Mouse (Mus musculus) megakaryocyte, embryonic 14.5 days (primary cell): Measurements from ENCODE around the gene Spon1. TPM values are rescaled to one million over a fixed set of nuclear protein-coding genes. Genes with fewer than 3 reads are reported as not detected.
A peak's percentile ranks its signal among the peaks of the same experiment; 100 is the strongest.

ENCODE experiments used
- H3K27me3 ChIP-seq: replicated peaks from 2 replicates; pipeline ENCODE3; 2012; ENCODE audit warnings: inconsistent platforms
- H3K36me3 ChIP-seq: replicated peaks from 2 replicates; pipeline ENCODE3; 2012; ENCODE audit warnings: low read length, inconsistent platforms, mixed read lengths
- H3K4me1 ChIP-seq: 2 replicates; pipeline ENCODE4 v1.6.1; 2012; ENCODE audit warnings: inconsistent platforms
- H3K4me3 ChIP-seq: replicated peaks from 2 replicates; pipeline ENCODE3; 2012; ENCODE audit warnings: moderate library complexity, mild to moderate bottlenecking, inconsistent platforms
- H3K9me3 ChIP-seq: 2 replicates; pipeline ENCODE4 v1.6.1; 2012; ENCODE audit warnings: inconsistent platforms
- FLI1 ChIP-seq: IDR thresholded peaks from 2 replicates; pipeline ENCODE4 v1.6.1; 2012; ENCODE audit warnings: low read length, inconsistent platforms, mixed read lengths
- GATA1 ChIP-seq: IDR thresholded peaks from 3 replicates; pipeline ENCODE4 v1.6.1; 2012; ENCODE audit warnings: mixed read lengths, low read length, inconsistent platforms, borderline replicate concordance
- polyA plus RNA-seq: library from polyadenylated mRNA; stranded (reverse); fragments of >175 nt; gene quantifications from 2 replicates; pipeline ENCODE4 v1.2.3, GENCODE M21; 2012; ENCODE audit warnings: low replicate concordance; ENCODE audit not compliant: insufficient read depth

Spon1 gene
- polyA plus RNA-seq, 1 experiment, result not detected

- Histone ChIP-seq H3K9me3 (peaks cover 16% of the 10 kb centered on the region; the same call in 1 of the 2 replicates), H3K4me3 (no peak overlapping the region), H3K36me3 (no peaks in the 10 kb centered on the region), H3K4me1 (no peaks in the 10 kb centered on the region), H3K27me3 (no peaks in the 10 kb centered on the region)
- no peak for TF ChIP-seq FLI1
- no peak for TF ChIP-seq GATA1
Observed at GRCm38 (mm10) chr7:113814101-113814779, 48.4 kb downstream of the Spon1 start.

- H3K4me1 ChIP-seq, result no peaks in the 10 kb centered on the region
- TF ChIP-seq FLI1 (no peak), GATA1 (no peak)
- H3K36me3 ChIP-seq, result no peaks in the 10 kb centered on the region
- peaks cover 16% of the 10 kb centered on the region; the same call in 1 of the 2 replicates for H3K9me3 ChIP-seq
- H3K27me3 ChIP-seq, result no peaks in the 10 kb centered on the region
- no peak overlapping the region for H3K4me3 ChIP-seq
Observed at GRCm38 (mm10) chr7:113815726-113816125, 49.9 kb downstream of the Spon1 start.

GRCm38 (mm10) chr7:113816827-113817334, 51.1 kb downstream of the Spon1 start:
- Histone ChIP-seq H3K4me1 (no peaks in the 10 kb centered on the region), H3K36me3 (no peaks in the 10 kb centered on the region), H3K4me3 (no peak overlapping the region), H3K27me3 (no peaks in the 10 kb centered on the region), H3K9me3 (peaks cover 16% of the 10 kb centered on the region; the same call in 1 of the 2 replicates)
- no peak for TF ChIP-seq GATA1
- no peak for TF ChIP-seq FLI1

GRCm38 (mm10) chr7:113818116-113818515, 52.3 kb downstream of the Spon1 start:
- no peaks in the 10 kb centered on the region for H3K36me3 ChIP-seq
- no peak overlapping the region for H3K4me3 ChIP-seq
- no peaks in the 10 kb centered on the region for H3K27me3 ChIP-seq
- TF ChIP-seq GATA1, result no peak
- no peak for TF ChIP-seq FLI1
- peaks cover 16% of the 10 kb centered on the region; the same call in 1 of the 2 replicates for H3K9me3 ChIP-seq
- H3K4me1 ChIP-seq, result no peaks in the 10 kb centered on the region

GRCm38 (mm10) chr7:113820213-113820612, 54.4 kb downstream of the Spon1 start:
- Histone ChIP-seq H3K4me3 (peak overlapping the region; percentile 33), H3K9me3 (peaks cover 5% of the 10 kb centered on the region; the same call in 1 of the 2 replicates), H3K4me1 (no peaks in the 10 kb centered on the region), H3K27me3 (no peaks in the 10 kb centered on the region), H3K36me3 (no peaks in the 10 kb centered on the region)
- TF ChIP-seq GATA1 (no peak), FLI1 (no peak)

- H3K9me3 ChIP-seq, result no peaks in the 10 kb centered on the region
- H3K4me3 ChIP-seq, result no peak overlapping the region
- H3K27me3 ChIP-seq, result no peaks in the 10 kb centered on the region
- H3K4me1 ChIP-seq, result no peaks in the 10 kb centered on the region
- H3K36me3 ChIP-seq, result no peaks in the 10 kb centered on the region
- TF ChIP-seq GATA1 (no peak), FLI1 (no peak)
Observed at GRCm38 (mm10) chr7:113823026-113823425, 57.2 kb downstream of the Spon1 start.

GRCm38 (mm10) chr7:113824651-113825050, 58.9 kb downstream of the Spon1 start:
- H3K27me3 ChIP-seq, result no peaks in the 10 kb centered on the region
- H3K36me3 ChIP-seq, result no peaks in the 10 kb centered on the region
- no peak overlapping the region for H3K4me3 ChIP-seq
- TF ChIP-seq FLI1, result no peak
- TF ChIP-seq GATA1, result no peak
- no peaks in the 10 kb centered on the region for H3K9me3 ChIP-seq
- H3K4me1 ChIP-seq, result no peaks in the 10 kb centered on the region

GRCm38 (mm10) chr7:113825498-113826205, 59.9 kb downstream of the Spon1 start:
- Histone ChIP-seq H3K27me3 (no peaks in the 10 kb centered on the region), H3K36me3 (no peaks in the 10 kb centered on the region), H3K4me3 (no peak overlapping the region), H3K9me3 (no peaks in the 10 kb centered on the region), H3K4me1 (no peaks in the 10 kb centered on the region)
- TF ChIP-seq FLI1 (no peak), GATA1 (no peak)

- Histone ChIP-seq H3K27me3 (no peaks in the 10 kb centered on the region), H3K4me3 (no peak overlapping the region), H3K4me1 (no peaks in the 10 kb centered on the region), H3K9me3 (no peaks in the 10 kb centered on the region), H3K36me3 (no peaks in the 10 kb centered on the region)
- no peak for TF ChIP-seq GATA1
- TF ChIP-seq FLI1, result no peak
Observed at GRCm38 (mm10) chr7:113826510-113826909, 60.7 kb downstream of the Spon1 start.

- no peaks in the 10 kb centered on the region for H3K4me1 ChIP-seq
- H3K27me3 ChIP-seq, result no peaks in the 10 kb centered on the region
- TF ChIP-seq FLI1 (no peak), GATA1 (no peak)
- H3K4me3 ChIP-seq, result no peak overlapping the region
- no peaks in the 10 kb centered on the region for H3K36me3 ChIP-seq
- H3K9me3 ChIP-seq, result no peaks in the 10 kb centered on the region
Observed at GRCm38 (mm10) chr7:113828122-113828571, 62.3 kb downstream of the Spon1 start.
